Mouse (Mus musculus): ENCODE measurements around the gene Ccnb1.
A peak's percentile ranks its signal among the peaks of the same experiment; 100 is the strongest.
"Not testable (repeated sequence)": the region's sequence is repeated elsewhere in the genome, so short reads cannot be mapped to it uniquely, and the experiment has no call there.

Gene Ccnb1

GRCm38 (mm10) chr13:100786414-100786867 lies at the start of gene Ccnb1:
Gene Ccnb1 (minus strand): TSS chr13:100786570.
- peak; percentile 80 to 87 for DNase-seq (ENCODE audit: low spot score in 2 of 2)

- DNase-seq (ENCODE audit: low spot score in 2 of 2): no peak
These were observed 48.4 kb upstream of the Ccnb1 start for GRCm38 (mm10) chr13:100834777-100835176.

GRCm38 (mm10) chr13:100833640-100834002 lies 47.3 kb upstream of the Ccnb1 start:
- DNase-seq (ENCODE audit: low spot score in 2 of 2): no peak

DNA sequence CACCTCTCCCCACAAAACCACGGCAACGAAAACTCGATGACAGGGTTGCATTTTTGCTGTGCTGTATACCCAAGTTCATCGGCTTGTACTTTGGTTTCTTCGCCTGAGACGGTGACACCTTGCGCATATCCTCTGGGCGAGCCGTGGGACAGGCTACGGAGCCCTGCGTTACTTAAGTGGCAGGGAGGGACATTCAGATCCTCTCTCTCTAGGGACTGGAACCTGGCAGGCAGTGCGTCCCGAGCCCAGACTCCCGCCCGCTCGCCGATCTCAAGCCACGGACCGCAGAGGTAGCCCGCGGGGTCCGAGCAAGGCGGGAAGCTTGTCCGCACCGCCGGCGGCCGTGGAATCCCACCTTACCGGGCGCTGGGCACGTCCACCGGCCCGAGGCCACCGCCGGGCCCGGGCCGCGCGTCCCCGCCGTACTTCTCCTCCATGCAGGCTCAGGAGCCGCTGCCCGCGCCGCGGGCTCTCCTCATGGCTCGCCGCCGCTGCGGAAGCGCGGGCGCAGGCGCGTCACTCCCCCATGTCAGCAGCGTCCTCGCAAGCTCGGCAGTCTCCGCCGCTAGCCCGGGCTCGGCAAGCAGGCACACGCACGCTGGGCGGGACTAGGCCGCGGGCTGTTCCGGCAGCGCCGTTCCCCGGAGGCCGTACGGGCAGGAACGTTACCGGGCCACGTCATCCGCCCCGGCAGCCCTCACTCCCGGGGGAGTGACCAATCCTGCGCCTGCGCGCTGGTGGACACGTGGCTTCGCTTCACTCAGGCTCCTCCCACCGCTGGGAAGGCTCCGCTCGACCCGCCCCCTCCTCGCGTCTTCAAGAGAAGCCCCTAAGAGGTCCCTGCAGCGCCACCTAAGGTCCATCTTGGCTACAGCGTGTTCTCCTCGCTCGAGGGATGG lies 46.6 kb upstream of the Ccnb1 start, which contains the start of gene Slc30a5:
Gene Slc30a5 (minus strand): TSS at position 687 of the 899 bp plus-strand sequence.
- DNase-seq (ENCODE audit: low spot score in 2 of 2): peak; percentile 98 to 99

GRCm38 (mm10) chr13:100832188-100832587 lies 45.8 kb upstream of the Ccnb1 start:
- DNase-seq (ENCODE audit: low spot score in 2 of 2): no peak

GRCm38 (mm10) chr13:100831123-100831522 lies 44.8 kb upstream of the Ccnb1 start:
- DNase-seq (ENCODE audit: low spot score in 2 of 2): no peak

GRCm38 (mm10) chr13:100825627-100826410 lies 39.4 kb upstream of the Ccnb1 start:
- no peak for DNase-seq (ENCODE audit: low spot score in 2 of 2)

- DNase-seq (ENCODE audit: low spot score in 2 of 2): no peak
These were observed 38.5 kb upstream of the Ccnb1 start for GRCm38 (mm10) chr13:100824916-100825315.

- no peak for DNase-seq (ENCODE audit: low spot score in 2 of 2)
These were observed 37.9 kb upstream of the Ccnb1 start for GRCm38 (mm10) chr13:100824306-100824705.

- DNase-seq (ENCODE audit: low spot score in 2 of 2): no peak
These were observed 37.5 kb upstream of the Ccnb1 start for GRCm38 (mm10) chr13:100823863-100824262.

DNA sequence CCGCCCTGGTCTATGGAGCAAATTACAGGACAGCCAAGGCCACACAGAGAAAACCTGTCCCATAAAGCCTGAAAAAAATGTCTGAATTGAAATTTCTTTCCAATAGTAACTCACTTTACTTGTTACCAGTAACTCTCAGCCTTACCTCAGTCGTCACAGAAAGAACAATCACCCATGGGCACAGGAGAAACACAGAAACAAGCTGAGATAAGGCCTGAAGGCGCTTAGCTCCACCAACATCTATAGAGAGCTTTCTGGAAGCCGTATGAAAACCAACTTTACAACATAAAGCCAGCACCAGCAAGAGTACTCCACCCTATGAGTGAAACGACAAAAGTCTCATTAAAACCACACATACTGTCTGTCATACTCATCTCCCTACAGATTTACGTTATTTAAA lies 28.1 kb upstream of the Ccnb1 start:
- DNase-seq (ENCODE audit: low spot score in 2 of 2): no peak

GRCm38 (mm10) chr13:100805776-100806175 lies 19.4 kb upstream of the Ccnb1 start:
- no peak for DNase-seq (ENCODE audit: low spot score in 2 of 2)

GRCm38 (mm10) chr13:100797171-100797570 lies 10.8 kb upstream of the Ccnb1 start:
- DNase-seq (ENCODE audit: low spot score in 2 of 2): no peak

DNA sequence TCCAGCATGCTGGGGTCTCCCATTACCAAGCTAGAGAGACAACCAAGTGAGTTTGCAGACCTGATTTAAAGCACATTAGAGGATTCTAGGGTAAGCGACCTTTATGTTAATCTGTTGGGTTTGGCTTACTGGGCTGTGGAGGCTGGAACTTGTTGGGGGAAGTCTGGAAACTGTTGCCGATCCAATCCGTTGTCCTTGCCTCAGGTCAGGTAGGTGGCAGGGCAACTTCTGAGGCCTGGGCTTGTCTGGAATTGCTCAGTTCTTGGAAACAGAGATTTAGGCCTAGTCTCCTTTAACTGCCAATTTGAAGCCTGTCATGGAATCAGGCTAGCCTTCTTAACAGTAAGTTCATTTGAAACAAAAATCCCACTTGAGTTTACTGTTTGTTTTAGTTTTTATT lies 2.7 kb upstream of the Ccnb1 start:
- DNase-seq (ENCODE audit: low spot score in 2 of 2): no peak

DNA sequence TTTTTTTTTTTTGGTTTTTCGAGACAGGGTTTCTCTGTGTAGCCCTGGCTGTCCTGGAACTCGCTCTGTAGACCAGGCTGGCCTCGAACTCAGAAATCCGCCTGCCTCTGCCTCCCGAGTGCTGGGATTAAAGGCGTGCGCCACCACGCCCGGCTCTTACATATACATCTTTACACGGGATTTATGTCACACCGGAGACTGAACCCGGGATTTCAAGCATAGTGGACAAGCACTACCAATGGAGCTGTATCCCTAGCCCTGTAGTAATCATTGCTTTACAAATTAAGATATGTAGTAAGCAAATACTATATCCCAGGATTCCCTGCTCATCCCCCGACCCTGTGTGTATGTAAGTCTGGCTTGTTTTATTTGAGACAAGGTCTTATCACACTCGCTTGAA lies 1.7 kb upstream of the Ccnb1 start:
- DNase-seq (ENCODE audit: low spot score in 2 of 2): not testable (repeated sequence)

- no peak for DNase-seq (ENCODE audit: low spot score in 2 of 2)
These were observed 1.1 kb upstream of the Ccnb1 start for GRCm38 (mm10) chr13:100787316-100788010.

DNA sequence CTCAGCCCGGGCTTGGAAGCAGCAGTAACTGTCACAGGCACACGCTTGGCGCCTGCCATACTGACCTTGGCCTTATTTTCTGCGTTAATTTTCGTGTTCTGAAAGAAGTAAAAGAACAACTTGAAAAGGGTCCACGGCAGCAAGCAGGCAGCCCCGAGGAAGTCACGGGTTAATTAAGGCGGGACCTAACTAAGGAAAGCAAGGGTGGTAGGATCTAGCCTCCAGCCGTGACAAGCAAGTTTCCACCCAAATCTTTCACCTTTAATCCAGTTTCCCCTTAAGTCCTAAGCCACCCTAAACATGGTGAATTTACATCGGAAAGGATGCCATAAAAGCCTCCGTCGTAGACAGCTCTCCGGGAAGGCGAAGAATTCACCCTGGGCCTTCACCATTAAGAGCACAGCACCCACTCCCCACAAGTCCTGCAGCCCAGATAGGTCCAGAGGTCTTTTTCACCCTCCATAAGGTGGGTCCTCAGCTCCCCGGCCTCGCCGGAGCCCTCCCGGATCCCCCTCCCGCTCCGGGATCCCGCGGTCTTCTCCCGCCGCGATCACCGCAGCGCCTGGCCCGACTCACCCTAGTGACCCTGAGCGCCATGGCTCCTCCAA lies 460 bp downstream of the Ccnb1 start:
- no peak for DNase-seq (ENCODE audit: low spot score in 2 of 2)

- no peak for DNase-seq (ENCODE audit: low spot score in 2 of 2)
These were observed 8.9 kb downstream of the Ccnb1 start for GRCm38 (mm10) chr13:100777491-100777890.

DNA sequence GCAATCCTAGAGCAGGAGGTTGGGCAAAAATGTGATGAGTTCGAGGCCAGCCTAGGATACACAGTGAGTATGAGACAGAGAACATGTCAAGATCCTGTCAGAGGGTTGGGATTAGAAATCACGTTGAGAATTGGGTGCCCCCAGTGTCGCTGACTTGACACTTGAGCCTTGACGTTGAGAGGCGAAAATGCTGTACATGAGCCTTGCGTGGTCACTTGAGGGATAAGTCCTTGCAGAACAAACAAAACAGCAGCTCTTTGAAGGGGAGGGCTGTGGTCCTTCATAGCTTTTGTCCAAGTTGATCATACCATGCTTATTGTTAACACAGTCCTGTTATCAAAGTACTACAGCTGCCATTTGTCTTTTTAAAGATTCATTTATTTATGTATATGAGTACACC lies 9.7 kb downstream of the Ccnb1 start:
- no peak for DNase-seq (ENCODE audit: low spot score in 2 of 2)

- no peak for DNase-seq (ENCODE audit: low spot score in 2 of 2)
These were observed 10.3 kb downstream of the Ccnb1 start for GRCm38 (mm10) chr13:100776056-100776419.

DNA sequence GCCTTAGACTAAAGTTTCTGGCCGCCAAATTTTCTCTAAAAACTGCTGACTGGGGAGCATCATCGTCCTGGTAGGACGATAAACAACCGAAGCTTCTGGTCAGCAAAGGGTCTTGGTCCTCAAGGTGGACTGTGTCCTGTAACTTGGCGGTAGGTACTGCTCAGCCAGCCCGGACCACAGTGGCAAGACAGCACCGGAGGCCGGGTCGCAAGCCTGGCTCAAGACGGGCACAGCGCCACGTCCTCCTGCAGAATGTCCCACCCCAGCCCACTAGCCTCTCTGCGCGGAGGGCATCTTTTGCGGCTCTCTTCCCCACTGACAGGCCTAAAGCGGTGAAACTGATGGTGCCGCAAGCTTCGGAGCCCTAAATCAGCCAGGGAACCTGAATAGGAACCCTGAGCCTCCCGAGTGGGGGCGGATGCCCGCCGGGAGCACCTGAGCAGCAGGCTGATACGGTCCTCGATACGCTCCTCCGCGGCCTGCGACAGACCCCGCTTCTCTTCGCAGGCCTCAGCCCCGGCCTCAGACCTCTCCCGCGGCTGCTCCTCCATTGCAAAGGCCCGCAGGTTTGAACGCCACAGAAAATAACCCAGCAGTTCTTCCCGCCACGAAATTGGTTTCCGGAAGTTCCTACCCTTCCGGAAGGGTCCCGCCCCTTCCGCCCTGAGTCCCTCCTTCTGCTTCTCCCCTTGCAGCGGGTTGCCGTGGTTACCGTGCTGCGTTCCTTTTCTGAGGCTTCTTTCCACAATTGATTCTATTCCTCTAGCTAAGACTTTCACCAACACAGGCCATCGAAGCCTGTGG lies 10.9 kb downstream of the Ccnb1 start, which contains the start of gene Cenph:
Gene Cenph (minus strand): TSS at position 648 of the 804 bp plus-strand sequence.
- DNase-seq (ENCODE audit: low spot score in 2 of 2): peak; percentile 71 to 80
